ENCODE assay signal across 15 mouse cellular contexts in genomic region chr3:60167633-60168032, GRCm38 (mm10).
DNase-seq lines count a peak whose midpoint lies in the region; ATAC-seq and TF ChIP-seq lines count a peak whose summit lies in the region.
"Had no signal": no experiment of that assay in that cellular context is flagged by ENCODE, and none has a peak within 500 bp of the region (broad histone marks: within the 10 kb centered on the region; RNA-seq: fewer than 3 reads in every experiment).

No protein-coding gene starts in this region.

- no peak overlapping the region for H3K4me2 ChIP-seq in heart, postnatal 0 days (ENCODE audit: low read depth, low read length)
- H3K4me2 ChIP-seq in liver, embryonic 11.5 days, result no peak overlapping the region
- H3K4me2 ChIP-seq: lung, embryonic 14.5 days; midbrain, embryonic 13.5 days had no signal

- H3K9ac ChIP-seq in heart, postnatal 0 days (replicated peaks; ENCODE audit: low read depth, low read length), result no peak overlapping the region
- no peak overlapping the region for H3K9ac ChIP-seq in liver, embryonic 11.5 days (ENCODE audit: low read depth, low read length)
- H3K9ac ChIP-seq: lung, embryonic 14.5 days; midbrain, embryonic 13.5 days had no signal

- no peak overlapping the region for H3K27ac ChIP-seq in heart, postnatal 0 days (ENCODE audit: low read depth)
- H3K27ac ChIP-seq in liver, embryonic 11.5 days (ENCODE audit: low read depth, low read length), result no peak overlapping the region
- H3K27ac ChIP-seq: midbrain, embryonic 13.5 days had no signal

- H3K27me3 ChIP-seq in heart, postnatal 0 days (ENCODE audit: control insufficient read depth, insufficient read depth, low read length), result no peaks in the 10 kb centered on the region
- no peaks in the 10 kb centered on the region for H3K27me3 ChIP-seq in liver, embryonic 11.5 days (replicated peaks; ENCODE audit: control insufficient read depth, insufficient read depth, low read length)
- H3K27me3 ChIP-seq: midbrain, embryonic 13.5 days had no signal

- no peak for TF ChIP-seq CTCF in heart, postnatal 0 days (IDR thresholded peaks at IDR 0.05; ENCODE audit: low read depth)

- no peaks in the 10 kb centered on the region for H3K9me3 ChIP-seq in heart, postnatal 0 days (replicated peaks; ENCODE audit: control insufficient read depth, low read length)
- H3K9me3 ChIP-seq in liver, embryonic 11.5 days (ENCODE audit: control insufficient read depth, low read length), result no peaks in the 10 kb centered on the region
- H3K9me3 ChIP-seq: midbrain, embryonic 13.5 days had no signal

- WGBS in heart, postnatal 0 days, result 64% methylated on average over 3 of the region's 3 CpGs
- WGBS in liver, embryonic 11.5 days, result 80% methylated on average over 3 of the region's 3 CpGs

- TF ChIP-seq EP300 in heart, postnatal 0 days (IDR thresholded peaks at IDR 0.05; ENCODE audit: low read depth), result no peak

- H3K36me3 ChIP-seq in heart, postnatal 0 days (replicated peaks; ENCODE audit: control insufficient read depth, insufficient read depth, low read length), result no peaks in the 10 kb centered on the region
- no peaks in the 10 kb centered on the region for H3K36me3 ChIP-seq in liver, embryonic 11.5 days (ENCODE audit: control insufficient read depth, insufficient read depth, low read length)
- H3K36me3 ChIP-seq: midbrain, embryonic 13.5 days had no signal

- no peak; the same call in 1 of the 2 replicates for ATAC-seq in heart, postnatal 0 days (ENCODE audit: insufficient read depth, low read depth)
- ATAC-seq in liver, embryonic 11.5 days (replicated peaks; ENCODE audit: low FRiP score), result peak; percentile 48
- ATAC-seq: midbrain, embryonic 13.5 days had no signal

- H3K4me1 ChIP-seq in heart, postnatal 0 days (ENCODE audit: control insufficient read depth, insufficient read depth), result no peaks in the 10 kb centered on the region
- H3K4me1 ChIP-seq in liver, embryonic 11.5 days (replicated peaks; ENCODE audit: control insufficient read depth, insufficient read depth, low read length), result peaks cover 7% of the 10 kb centered on the region; the same call in 1 of the 2 replicates
- H3K4me1 ChIP-seq: midbrain, embryonic 13.5 days had no signal

- DNase-seq in adrenal gland, postnatal 14 days, result peak; percentile 32
- no peak for DNase-seq in adrenal gland, adult 18-20 months (ENCODE audit: low spot score in 2 of 2)
- peak; percentile 22 for DNase-seq in heart, postnatal 0 days (ENCODE audit: low spot score)
- DNase-seq in heart, postnatal 25 days (ENCODE audit: low spot score), result no peak
- DNase-seq in NIH3T3 (ENCODE audit: low read depth), result peak; percentile 63
- DNase-seq in liver, embryonic 11.5 days (ENCODE audit: low spot score), result no peak
- DNase-seq in frontal cortex, postnatal 25 days (ENCODE audit: low spot score in 2 of 2), result no peak
- DNase-seq in thymus, postnatal 25 days, result no peak
- DNase-seq: cerebellum, adult 18-20 months; cerebellum, postnatal 36 days; left cerebral cortex, postnatal 4 days; lung, embryonic 14.5 days; right cerebral cortex, adult 18-20 months; thymus, adult 2 months had no signal

- no peak overlapping the region for H3K4me3 ChIP-seq in heart, postnatal 0 days (ENCODE audit: low read depth, low read length)
- H3K4me3 ChIP-seq in liver, embryonic 11.5 days (ENCODE audit: low read depth, low read length), result no peak overlapping the region
- H3K4me3 ChIP-seq: midbrain, embryonic 13.5 days had no signal

- intact Hi-C loops in heart, postnatal 25 days (cut with DNase I), result no loop called here

Comparison
In these comparisons a context has a peak if more than half of its experiments do, and no peak if none do; other contexts are left out.
1. DNase-seq: peak in adrenal gland, postnatal 14 days (single experiment), heart, postnatal 0 days (single experiment) and NIH3T3 (single experiment); none in adrenal gland, adult 18-20 months (0 of 2), heart, postnatal 25 days (single experiment), liver, embryonic 11.5 days (single experiment), frontal cortex, postnatal 25 days (0 of 2) and thymus, postnatal 25 days (single experiment).